Mouse (Mus musculus) midbrain, embryonic 13.5 days (tissue): ENCODE results near the gene Urb1. TPM values are rescaled to one million over a fixed set of nuclear protein-coding genes. Genes with fewer than 3 reads are reported as not detected.

Experiments used
- ATAC-seq: fragments of 200-750 bp; cut with Nextera tagmentation; 2 replicates; pipeline ENCODE4 v1.8.0; 2017; ENCODE audit warnings: mild to moderate bottlenecking, moderate TSS enrichment, moderate library complexity
- H3K27ac ChIP-seq: fragments of 300-500 bp; sonication (generic); 2 replicates; pipeline ENCODE4 v1.5.1; 2015; ENCODE audit warnings: inconsistent platforms, mild to moderate bottlenecking, moderate library complexity
- H3K27me3 ChIP-seq: fragments of 300-500 bp; sonication (generic); 2 replicates; pipeline ENCODE4 v1.6.1; 2015; ENCODE audit warnings: mild to moderate bottlenecking, inconsistent platforms
- H3K36me3 ChIP-seq: fragments of 300-500 bp; sonication (generic); 2 replicates; pipeline ENCODE4 v1.6.1; 2015; ENCODE audit warnings: mild to moderate bottlenecking, inconsistent platforms
- H3K4me1 ChIP-seq: fragments of 300-500 bp; sonication (generic); replicated peaks from 2 replicates; pipeline ENCODE4 v1.6.1; 2015; ENCODE audit warnings: inconsistent platforms
- H3K4me2 ChIP-seq: fragments of 300-500 bp; sonication (generic); replicated peaks from 2 replicates; pipeline ENCODE4 v1.6.1; 2015; ENCODE audit warnings: moderate library complexity, mild to moderate bottlenecking, inconsistent platforms
- H3K4me3 ChIP-seq: fragments of 300-500 bp; sonication (generic); replicated peaks from 2 replicates; pipeline ENCODE4 v1.5.1; 2015; ENCODE audit warnings: mild to moderate bottlenecking, inconsistent platforms
- H3K9ac ChIP-seq: fragments of 300-500 bp; sonication (generic); replicated peaks from 2 replicates; pipeline ENCODE4 v1.6.1; 2015; ENCODE audit warnings: mild to moderate bottlenecking, inconsistent platforms
- H3K9me3 ChIP-seq: fragments of 300-500 bp; sonication (generic); 2 replicates; pipeline ENCODE4 v1.6.1; 2016; ENCODE audit warnings: mild to moderate bottlenecking, inconsistent platforms
- WGBS: fragments of 180-500 bp; shearing (Covaris S2); methylation state at CpG from one replicate; pipeline ENCODE4 v1.1.7; 2015; 5-methylcytosine and 5-hydroxymethylcytosine counted together
- polyA plus RNA-seq: library from polyadenylated mRNA; unstranded; fragments of >200 nt; fragmentation: Nextera tagmentation; extraction: Ambion mirVana; gene quantifications from 2 replicates; pipeline ENCODE4 v1.2.1, GENCODE M21; 2015

Urb1 gene
- polyA plus RNA-seq, 1 experiment from 2014 or later, result 8.7 TPM

DNA sequence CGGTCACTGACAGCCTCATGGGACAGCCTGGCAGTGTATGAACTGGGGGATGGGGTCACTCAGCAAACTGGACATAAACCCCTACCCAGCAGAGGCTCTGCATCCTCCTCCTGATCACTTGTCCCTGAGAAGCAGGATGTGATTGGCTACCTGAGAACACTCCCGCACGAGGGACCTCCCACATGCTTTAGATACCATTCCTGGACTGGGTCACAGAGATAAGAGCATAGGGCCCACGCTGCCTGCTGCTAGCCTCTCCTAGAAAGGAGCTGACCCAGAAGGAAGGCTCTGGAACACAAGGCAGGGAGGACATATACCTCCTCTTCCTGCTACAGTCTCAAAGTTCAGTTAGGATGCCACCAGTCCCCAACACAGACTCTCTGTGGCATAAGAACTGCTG lies 49.7 kb downstream of the Urb1 start:
- no peaks in the 10 kb centered on the region for H3K9me3 ChIP-seq
- H3K4me2 ChIP-seq, result no peak overlapping the region
- peaks cover 83% of the 10 kb centered on the region for H3K36me3 ChIP-seq
- no peaks in the 10 kb centered on the region for H3K4me1 ChIP-seq
- ATAC-seq, result no peak
- no peak overlapping the region for H3K4me3 ChIP-seq
- no peak overlapping the region for H3K9ac ChIP-seq
- H3K27ac ChIP-seq, result no peak overlapping the region
- H3K27me3 ChIP-seq, result no peaks in the 10 kb centered on the region
- 84% methylated on average over 4 of the region's 4 CpGs for WGBS

DNA sequence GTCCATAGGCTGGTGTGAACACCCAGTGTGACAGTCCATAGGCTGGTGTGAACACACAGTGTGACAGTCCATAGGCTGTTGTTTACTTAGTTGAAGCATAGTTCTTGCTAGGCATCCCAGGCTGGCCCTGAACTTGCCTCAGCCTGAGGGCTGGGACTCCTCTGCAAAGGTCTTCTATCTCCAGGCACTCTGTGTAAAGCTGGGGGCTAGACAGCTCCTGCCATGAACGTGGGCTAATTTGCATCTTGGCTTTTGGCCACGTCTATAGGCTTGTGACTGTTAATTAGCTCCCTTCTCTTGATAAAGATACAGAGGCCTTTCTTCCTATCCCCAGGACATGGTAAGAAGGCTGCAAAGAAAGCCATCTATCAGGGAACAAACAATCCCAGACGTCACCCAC lies 50.9 kb downstream of the Urb1 start:
- Histone ChIP-seq H3K4me1 (no peaks in the 10 kb centered on the region), H3K9ac (no peak overlapping the region), H3K36me3 (peaks cover 87% of the 10 kb centered on the region), H3K4me2 (no peak overlapping the region), H3K4me3 (no peak overlapping the region), H3K9me3 (no peaks in the 10 kb centered on the region), H3K27ac (no peak overlapping the region), H3K27me3 (no peaks in the 10 kb centered on the region)
- ATAC-seq, result 0 out of 2 replicates have a peak, but pooled peaks have one; percentile 48
- 51% methylated on average over 3 of the region's 3 CpGs for whole genome bisulfite sequencing

DNA sequence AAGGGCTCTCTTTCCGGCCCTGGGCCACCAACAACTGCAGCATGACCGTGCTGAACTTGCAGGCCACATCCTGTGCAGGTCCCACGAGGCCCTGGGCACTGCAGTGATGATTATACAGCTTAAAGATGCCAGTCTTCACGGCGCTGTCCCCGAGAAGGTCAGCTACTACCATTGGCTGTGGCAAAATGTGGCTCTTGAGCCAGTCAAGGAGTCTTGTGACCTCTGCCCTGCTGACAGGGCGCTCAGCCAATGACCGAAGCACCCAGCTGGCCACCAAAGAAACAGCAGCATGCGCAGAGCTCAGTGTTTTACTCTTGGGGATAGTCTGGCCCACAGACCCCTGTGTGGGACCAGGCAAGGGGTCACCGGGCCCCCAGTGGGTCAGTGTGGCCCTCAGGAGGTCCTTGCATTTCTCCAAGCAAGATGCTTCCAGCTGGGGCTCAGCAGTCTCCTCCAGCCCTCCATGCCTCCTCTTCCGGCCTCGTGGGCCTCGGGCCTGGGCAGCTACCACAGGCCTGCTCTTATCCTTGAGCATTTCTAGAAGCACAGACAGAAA lies 56.7 kb downstream of the Urb1 start:
- no peak overlapping the region for H3K9ac ChIP-seq
- no peak for ATAC-seq

DNA sequence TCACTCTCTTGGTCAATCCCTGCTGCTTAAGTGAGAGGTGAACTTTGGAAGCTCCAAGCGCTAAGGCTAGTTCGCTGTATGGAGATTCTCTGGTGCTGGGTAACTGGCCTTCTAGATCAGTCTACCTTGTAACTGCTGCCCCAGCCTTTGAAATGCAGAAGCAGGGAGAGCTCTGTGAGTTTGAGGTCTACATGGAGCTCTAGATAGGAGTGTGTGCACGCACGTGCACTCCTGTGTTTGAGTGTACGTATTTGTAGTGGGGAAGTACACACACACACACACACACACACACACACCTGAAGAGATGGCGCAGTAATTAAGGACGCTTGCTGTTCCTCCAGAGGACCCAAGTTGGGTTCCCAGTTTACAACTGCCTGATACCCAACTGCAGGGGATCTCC lies 62.0 kb downstream of the Urb1 start:
- H3K4me3 ChIP-seq, result no peak overlapping the region
- no peaks in the 10 kb centered on the region for H3K4me1 ChIP-seq
- ATAC-seq, result no peak
- WGBS, result 92% methylated on average over 7 of the region's 7 CpGs
- H3K27ac ChIP-seq, result no peak overlapping the region
- no peaks in the 10 kb centered on the region for H3K27me3 ChIP-seq
- H3K9me3 ChIP-seq, result no peaks in the 10 kb centered on the region
- no peak overlapping the region for H3K4me2 ChIP-seq
- H3K9ac ChIP-seq, result no peak overlapping the region
- H3K36me3 ChIP-seq, result peaks cover 30% of the 10 kb centered on the region

More for the DNA sequence above, 56.7 kb downstream of the Urb1 start:
- Histone ChIP-seq H3K9me3 (no peaks in the 10 kb centered on the region), H3K4me1 (no peaks in the 10 kb centered on the region), H3K4me3 (no peak overlapping the region), H3K27me3 (no peaks in the 10 kb centered on the region), H3K27ac (no peak overlapping the region), H3K36me3 (peaks cover 72% of the 10 kb centered on the region), H3K4me2 (no peak overlapping the region)
- WGBS, result 95% methylated on average over 13 of the region's 13 CpGs

GRCm38 (mm10) chr16:90747143-90747542 lies 63.1 kb downstream of the Urb1 start:
- no peak overlapping the region for H3K4me2 ChIP-seq
- H3K4me1 ChIP-seq, result peaks cover 4% of the 10 kb centered on the region
- WGBS, result 92% methylated on average over 6 of the region's 6 CpGs
- no peaks in the 10 kb centered on the region for H3K27me3 ChIP-seq
- H3K4me3 ChIP-seq, result no peak overlapping the region
- peaks cover 20% of the 10 kb centered on the region for H3K36me3 ChIP-seq
- H3K27ac ChIP-seq, result no peak overlapping the region
- no peak for ATAC-seq
- H3K9ac ChIP-seq, result no peak overlapping the region
- H3K9me3 ChIP-seq, result no peaks in the 10 kb centered on the region

GRCm38 (mm10) chr16:90738092-90738956 lies 71.9 kb downstream of the Urb1 start, which contains the start of gene Mrap:
Gene Mrap (plus strand): TSS chr16:90738207.
- Histone ChIP-seq H3K9ac (no peak within 1 kb of the TSS), H3K27me3 (no peaks in the 10 kb centered on the region), H3K4me2 (no peak within 1 kb of the TSS), H3K4me1 (peaks cover 12% of the 10 kb centered on the region), H3K9me3 (no peaks in the 10 kb centered on the region), H3K27ac (no peak within 1 kb of the TSS), H3K36me3 (no peaks in the 10 kb centered on the region), H3K4me3 (no peak within 1 kb of the TSS)
- 91% methylated on average over 26 of the region's 26 CpGs for WGBS
- ATAC-seq, result no peak

DNA sequence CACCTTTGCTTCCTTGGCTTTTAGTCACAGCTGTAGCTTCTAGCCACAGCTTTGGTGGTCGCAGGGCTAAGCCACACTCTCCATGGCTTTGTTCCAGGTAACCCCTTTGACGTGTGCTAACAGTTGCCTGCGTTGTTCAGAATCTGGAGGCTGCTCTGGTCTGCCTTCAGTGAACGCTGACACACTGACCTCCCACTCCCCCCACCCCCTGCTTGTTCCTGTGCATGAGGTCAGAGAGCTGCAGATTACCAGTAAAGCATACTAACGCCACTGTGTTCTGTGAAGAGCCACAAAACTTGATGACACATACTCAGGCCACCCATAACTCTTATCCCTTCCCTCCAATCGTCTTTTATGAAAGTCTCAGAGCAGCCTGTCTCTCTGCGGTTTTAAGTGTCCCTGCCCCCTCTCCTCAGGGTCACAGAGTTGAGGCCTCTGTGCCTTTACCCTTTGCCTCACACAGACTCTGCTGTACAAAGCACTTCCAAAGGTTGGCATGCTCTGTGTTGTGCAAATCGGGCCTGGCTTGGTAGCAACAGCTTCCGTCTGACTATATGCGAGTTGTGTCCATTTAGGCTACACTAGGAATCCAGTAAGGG lies 73.4 kb downstream of the Urb1 start:
- WGBS, result 82% methylated on average over 10 of the region's 10 CpGs
- no peak for ATAC-seq
- Histone ChIP-seq H3K36me3 (no peaks in the 10 kb centered on the region), H3K27ac (no peak overlapping the region), H3K4me3 (no peak overlapping the region), H3K9ac (no peak overlapping the region), H3K9me3 (peaks cover 5% of the 10 kb centered on the region), H3K27me3 (no peaks in the 10 kb centered on the region), H3K4me2 (no peak overlapping the region), H3K4me1 (peaks cover 5% of the 10 kb centered on the region)

DNA sequence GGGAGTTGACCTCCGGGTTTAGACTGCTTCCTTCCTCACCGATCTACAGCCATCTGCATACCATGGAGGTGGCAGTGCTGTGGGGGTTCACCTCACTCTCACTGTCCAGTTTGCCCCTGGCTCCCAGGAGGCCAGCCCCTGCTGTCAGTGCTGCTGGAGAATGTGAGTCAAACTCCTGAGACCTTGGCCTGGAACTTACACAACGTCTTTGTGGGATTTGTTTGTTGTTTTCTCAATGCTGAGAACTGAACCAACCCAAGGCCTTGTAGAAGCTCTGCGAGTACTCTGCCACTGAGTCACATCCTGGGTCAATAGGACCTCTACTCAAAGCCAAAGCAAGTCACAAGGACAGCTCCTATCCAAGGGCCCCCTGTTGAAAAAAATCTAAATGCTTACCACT lies 74.6 kb downstream of the Urb1 start:
- Histone ChIP-seq H3K4me2 (no peak overlapping the region), H3K36me3 (no peaks in the 10 kb centered on the region), H3K9me3 (peaks cover 10% of the 10 kb centered on the region), H3K4me1 (no peaks in the 10 kb centered on the region), H3K27me3 (no peaks in the 10 kb centered on the region), H3K4me3 (no peak overlapping the region), H3K9ac (no peak overlapping the region), H3K27ac (no peak overlapping the region)
- ATAC-seq, result no peak
- WGBS, result 86% methylated on average over 4 of the region's 4 CpGs

- no peaks in the 10 kb centered on the region for H3K27me3 ChIP-seq
- H3K9ac ChIP-seq, result peak within 1 kb of the TSS; percentile 78
- peak within 1 kb of the TSS; percentile 84 for H3K4me3 ChIP-seq
- peak; percentile 97 for ATAC-seq
- peak within 1 kb of the TSS; percentile 76 for H3K27ac ChIP-seq
- no peaks in the 10 kb centered on the region; the same call in 1 of the 2 replicates for H3K36me3 ChIP-seq
- H3K9me3 ChIP-seq, result peaks cover 7% of the 10 kb centered on the region
- peak within 1 kb of the TSS; percentile 99 for H3K4me2 ChIP-seq
- under 1% methylated on average over 53 of the region's 53 CpGs for WGBS
- H3K4me1 ChIP-seq, result peaks cover 15% of the 10 kb centered on the region
These were observed 82.7 kb downstream of the Urb1 start, which contains the start of gene Mis18a for GRCm38 (mm10) chr16:90727233-90728115. Gene Mis18a (minus strand): TSS chr16:90727404.

- H3K4me3 ChIP-seq, result peak overlapping the region; percentile 84
- peaks cover 3% of the 10 kb centered on the region for H3K36me3 ChIP-seq
- ATAC-seq, result no peak
- peak overlapping the region; percentile 99 for H3K4me2 ChIP-seq
- no peaks in the 10 kb centered on the region for H3K27me3 ChIP-seq
- peaks cover 5% of the 10 kb centered on the region; the same call in 1 of the 2 replicates for H3K9me3 ChIP-seq
- peak overlapping the region; percentile 74 for H3K9ac ChIP-seq
- no peak overlapping the region for H3K27ac ChIP-seq
- peaks cover 15% of the 10 kb centered on the region for H3K4me1 ChIP-seq
- 6% methylated on average over 38 of the region's 38 CpGs for WGBS
These were observed 83.5 kb downstream of the Urb1 start for GRCm38 (mm10) chr16:90726600-90727227.

GRCm38 (mm10) chr16:90724051-90724450 lies 86.2 kb downstream of the Urb1 start:
- Histone ChIP-seq H3K9me3 (no peaks in the 10 kb centered on the region), H3K27me3 (no peaks in the 10 kb centered on the region), H3K4me3 (no peak overlapping the region), H3K27ac (no peak overlapping the region), H3K4me2 (no peak overlapping the region), H3K4me1 (peaks cover 15% of the 10 kb centered on the region), H3K9ac (no peak overlapping the region), H3K36me3 (peaks cover 15% of the 10 kb centered on the region)
- ATAC-seq, result no peak
- 100% methylated on average over 4 of the region's 4 CpGs for WGBS
